Mouse (Mus musculus) forebrain, embryonic 15.5 days (tissue): ENCODE results near the gene Rubcn. TPM values are rescaled to one million over a fixed set of nuclear protein-coding genes. Genes with fewer than 3 reads are reported as not detected.
"Not testable (repeated sequence)": the region's sequence is repeated elsewhere in the genome, so short reads cannot be mapped to it uniquely, and the experiment has no call there.

Experiments used
- ATAC-seq: fragments of 200-750 bp; cut with Nextera tagmentation; replicated peaks from 2 replicates; pipeline ENCODE4 v1.8.0; 2017; ENCODE audit warnings: mild to moderate bottlenecking, moderate TSS enrichment, moderate library complexity
- H3K27ac ChIP-seq: fragments of 300-500 bp; sonication (generic); replicated peaks from 2 replicates; pipeline ENCODE4 v1.5.1; 2015; ENCODE audit warnings: mild to moderate bottlenecking, inconsistent platforms
- H3K27me3 ChIP-seq: fragments of 300-500 bp; sonication (generic); 2 replicates; pipeline ENCODE4 v1.6.1; 2015; ENCODE audit warnings: inconsistent platforms
- H3K36me3 ChIP-seq: fragments of 300-500 bp; sonication (generic); 2 replicates; pipeline ENCODE4 v1.6.1; 2015; ENCODE audit warnings: mild to moderate bottlenecking, inconsistent platforms
- H3K4me1 ChIP-seq: fragments of 300-500 bp; sonication (generic); 2 replicates; pipeline ENCODE4 v1.6.1; 2015; ENCODE audit warnings: inconsistent platforms
- H3K4me2 ChIP-seq: fragments of 300-500 bp; sonication (generic); replicated peaks from 2 replicates; pipeline ENCODE4 v1.6.1; 2015; ENCODE audit warnings: mild to moderate bottlenecking, inconsistent platforms
- H3K4me3 ChIP-seq: fragments of 300-500 bp; sonication (generic); 2 replicates; pipeline ENCODE4 v1.5.1; 2015; ENCODE audit warnings: mild to moderate bottlenecking, inconsistent platforms
- H3K9ac ChIP-seq: fragments of 300-500 bp; sonication (generic); replicated peaks from 2 replicates; pipeline ENCODE4 v1.6.1; 2015; ENCODE audit warnings: mild to moderate bottlenecking, inconsistent platforms
- H3K9me3 ChIP-seq: fragments of 300-500 bp; sonication (generic); 2 replicates; pipeline ENCODE4 v1.6.1; 2016; ENCODE audit warnings: inconsistent platforms
- WGBS: fragments of 180-500 bp; shearing (Covaris S2); methylation state at CpG from one replicate; pipeline ENCODE4 v1.1.7; 2015; ENCODE audit warnings: mixed read lengths; 5-methylcytosine and 5-hydroxymethylcytosine counted together
- polyA plus RNA-seq: library from polyadenylated mRNA; unstranded; fragments of >200 nt; fragmentation: Nextera tagmentation; extraction: Ambion mirVana; gene quantifications from 2 replicates; pipeline ENCODE4 v1.2.1, GENCODE M21; 2015

Rubcn gene
- polyA plus RNA-seq = 32.3 and 33.7 TPM in 2 replicates

- ATAC-seq = peak; percentile 99
- Histone ChIP-seq H3K4me2 (peak within 1 kb of the TSS; percentile 68), H3K27me3 (no peaks in the 10 kb centered on the region), H3K36me3 (no peaks in the 10 kb centered on the region), H3K27ac (peak within 1 kb of the TSS; percentile 86), H3K9ac (peak within 1 kb of the TSS; percentile 81), H3K4me1 (peaks cover 29% of the 10 kb centered on the region), H3K4me3 (peak within 1 kb of the TSS; percentile 75), H3K9me3 (no peaks in the 10 kb centered on the region)
- under 1% methylated on average over 70 of the region's 83 CpGs for WGBS
Observed at GRCm38 (mm10) chr16:32877343-32878156, at the start of gene Rubcn, which contains the start of gene Fyttd1. Gene Rubcn (minus strand): TSS chr16:32877766. Gene Fyttd1 (plus strand): TSS chr16:32877500.

GRCm38 (mm10) chr16:32927044-32927443 lies 49.5 kb upstream of the Rubcn start:
- H3K9me3 ChIP-seq = no peaks in the 10 kb centered on the region
- H3K4me2 ChIP-seq = no peak overlapping the region
- H3K4me3 ChIP-seq = no peak overlapping the region
- H3K9ac ChIP-seq = no peak overlapping the region
- no peak overlapping the region for H3K27ac ChIP-seq
- ATAC-seq = no peak
- WGBS = 84% methylated on average over 8 of the region's 8 CpGs
- H3K27me3 ChIP-seq = no peaks in the 10 kb centered on the region
- peaks cover 10% of the 10 kb centered on the region; the same call in 1 of the 2 replicates for H3K4me1 ChIP-seq
- H3K36me3 ChIP-seq = peaks cover 10% of the 10 kb centered on the region; the same call in 1 of the 2 replicates

GRCm38 (mm10) chr16:32926629-32927028 lies 49.1 kb upstream of the Rubcn start:
- ATAC-seq, H3K4me3 ChIP-seq, H3K27ac ChIP-seq, H3K4me1 ChIP-seq, H3K4me2 ChIP-seq, H3K9ac ChIP-seq, H3K9me3 ChIP-seq, H3K27me3 ChIP-seq: not testable (repeated sequence)
- H3K36me3 ChIP-seq = peaks cover 10% of the 10 kb centered on the region; the same call in 1 of the 2 replicates
- 91% methylated on average over 9 of the region's 9 CpGs for WGBS

- Histone ChIP-seq H3K9me3 (no peaks in the 10 kb centered on the region; the same call in 1 of the 2 replicates), H3K27ac (no peak overlapping the region), H3K4me2 (peak overlapping the region; percentile 56), H3K36me3 (no peaks in the 10 kb centered on the region), H3K9ac (0 out of 2 replicates have a peak overlapping the region, but pooled peaks have one; percentile 83), H3K27me3 (no peaks in the 10 kb centered on the region), H3K4me3 (peak overlapping the region; percentile 73), H3K4me1 (peaks cover 21% of the 10 kb centered on the region)
- no peak for ATAC-seq
- WGBS = 74% methylated on average over 9 of the region's 9 CpGs
Observed at GRCm38 (mm10) chr16:32915292-32916068, 37.9 kb upstream of the Rubcn start.

GRCm38 (mm10) chr16:32913937-32914881 lies 36.6 kb upstream of the Rubcn start, which contains the start of gene Lrch3:
Gene Lrch3 (plus strand): TSS chr16:32914100.
- Histone ChIP-seq H3K4me3 (peak within 1 kb of the TSS; percentile 73), H3K27ac (peak within 1 kb of the TSS; percentile 81), H3K36me3 (no peaks in the 10 kb centered on the region), H3K27me3 (no peaks in the 10 kb centered on the region), H3K9ac (peak within 1 kb of the TSS; percentile 83), H3K4me2 (peak within 1 kb of the TSS; percentile 56), H3K4me1 (peaks cover 21% of the 10 kb centered on the region), H3K9me3 (no peaks in the 10 kb centered on the region)
- WGBS = under 1% methylated on average over 82 of the region's 85 CpGs
- peak; percentile 95 for ATAC-seq

GRCm38 (mm10) chr16:32913212-32913611 lies 35.6 kb upstream of the Rubcn start:
- Histone ChIP-seq H3K27me3 (no peaks in the 10 kb centered on the region), H3K4me2 (peak overlapping the region; percentile 56; the same call in 1 of the 2 replicates), H3K4me3 (peak overlapping the region; percentile 73; the same call in 1 of the 2 replicates), H3K9me3 (no peaks in the 10 kb centered on the region), H3K27ac (no peak overlapping the region), H3K9ac (peak overlapping the region; percentile 83; the same call in 1 of the 2 replicates), H3K4me1 (peaks cover 21% of the 10 kb centered on the region), H3K36me3 (no peaks in the 10 kb centered on the region)
- 69% methylated on average over 7 of the region's 7 CpGs for WGBS
- ATAC-seq = no peak

GRCm38 (mm10) chr16:32906727-32907126 lies 29.2 kb upstream of the Rubcn start:
- H3K4me1 ChIP-seq = no peaks in the 10 kb centered on the region
- no peak overlapping the region for H3K27ac ChIP-seq
- 92% methylated on average over 8 of the region's 8 CpGs for WGBS
- H3K9me3 ChIP-seq = no peaks in the 10 kb centered on the region
- H3K36me3 ChIP-seq = peaks cover 28% of the 10 kb centered on the region
- H3K9ac ChIP-seq = no peak overlapping the region
- no peak overlapping the region for H3K4me3 ChIP-seq
- H3K27me3 ChIP-seq = no peaks in the 10 kb centered on the region
- no peak overlapping the region for H3K4me2 ChIP-seq
- no peak for ATAC-seq

GRCm38 (mm10) chr16:32906186-32906585 lies 28.6 kb upstream of the Rubcn start:
- no peak for ATAC-seq
- 88% methylated on average over 2 of the region's 2 CpGs for WGBS
- Histone ChIP-seq H3K4me1 (no peaks in the 10 kb centered on the region), H3K36me3 (peaks cover 32% of the 10 kb centered on the region), H3K4me3 (no peak overlapping the region), H3K4me2 (no peak overlapping the region), H3K27me3 (no peaks in the 10 kb centered on the region), H3K9ac (no peak overlapping the region), H3K27ac (no peak overlapping the region), H3K9me3 (no peaks in the 10 kb centered on the region)

- Histone ChIP-seq H3K4me2 (no peak overlapping the region), H3K4me3 (no peak overlapping the region), H3K9me3 (no peaks in the 10 kb centered on the region), H3K27ac (no peak overlapping the region), H3K9ac (no peak overlapping the region), H3K4me1 (no peaks in the 10 kb centered on the region), H3K36me3 (peaks cover 52% of the 10 kb centered on the region), H3K27me3 (no peaks in the 10 kb centered on the region)
- whole genome bisulfite sequencing = 75% methylated on average over 3 of the region's 3 CpGs
- ATAC-seq = no peak
Observed at GRCm38 (mm10) chr16:32902051-32902428, 24.5 kb upstream of the Rubcn start.

GRCm38 (mm10) chr16:32901360-32902050 lies 23.9 kb upstream of the Rubcn start:
- Histone ChIP-seq H3K4me2 (no peak overlapping the region), H3K9ac (no peak overlapping the region), H3K4me1 (no peaks in the 10 kb centered on the region), H3K27me3 (no peaks in the 10 kb centered on the region), H3K9me3 (no peaks in the 10 kb centered on the region), H3K27ac (no peak overlapping the region), H3K36me3 (peaks cover 48% of the 10 kb centered on the region), H3K4me3 (no peak overlapping the region)
- ATAC-seq = no peak
- 94% methylated on average over 2 of the region's 2 CpGs for WGBS

GRCm38 (mm10) chr16:32896126-32896525 lies 18.6 kb upstream of the Rubcn start:
- no peak overlapping the region for H3K27ac ChIP-seq
- H3K36me3 ChIP-seq = peaks cover 57% of the 10 kb centered on the region
- no peak overlapping the region for H3K4me3 ChIP-seq
- no peak overlapping the region for H3K4me2 ChIP-seq
- no peak overlapping the region for H3K9ac ChIP-seq
- H3K4me1 ChIP-seq = no peaks in the 10 kb centered on the region
- no peaks in the 10 kb centered on the region for H3K27me3 ChIP-seq
- H3K9me3 ChIP-seq = no peaks in the 10 kb centered on the region
- ATAC-seq = no peak
